Mouse (Mus musculus): ENCODE results near the gene Renbp.

Gene Renbp

DNA sequence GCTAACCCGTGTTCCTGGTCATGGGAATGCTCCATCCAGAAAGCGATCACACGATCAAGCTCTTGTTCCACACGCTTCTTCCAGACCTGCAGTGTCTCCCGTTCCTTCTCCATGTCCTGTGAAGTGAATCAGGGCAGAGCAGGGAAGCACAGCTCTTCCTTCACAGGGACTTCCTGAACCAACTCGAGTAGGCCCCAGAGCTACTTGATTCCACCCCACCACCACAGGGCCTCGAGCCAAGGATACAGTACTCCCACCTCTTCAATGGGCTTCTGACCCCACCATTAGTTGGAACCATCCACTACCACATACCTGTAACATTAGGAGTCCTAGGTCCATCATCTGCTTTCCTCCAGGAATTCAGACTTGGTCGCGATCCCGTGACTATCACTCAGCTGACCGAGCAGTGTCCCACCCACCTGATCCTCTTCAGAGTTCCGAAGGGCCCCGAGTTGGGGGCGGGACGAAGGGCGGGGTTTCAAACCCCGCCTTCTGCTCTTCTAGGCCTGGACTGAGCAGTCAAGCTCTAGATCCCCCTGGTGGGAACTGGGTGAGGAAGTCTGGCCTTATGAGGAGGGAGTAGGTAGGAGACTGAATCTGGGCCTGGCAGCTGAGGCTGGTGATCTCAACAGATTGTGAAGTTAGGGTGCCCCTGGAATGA, at the start of gene Renbp:
Renbp (minus strand) TSS at position 449 of the 661 bp plus-strand sequence.
- DNase-seq, result peak; percentile 85

DNA sequence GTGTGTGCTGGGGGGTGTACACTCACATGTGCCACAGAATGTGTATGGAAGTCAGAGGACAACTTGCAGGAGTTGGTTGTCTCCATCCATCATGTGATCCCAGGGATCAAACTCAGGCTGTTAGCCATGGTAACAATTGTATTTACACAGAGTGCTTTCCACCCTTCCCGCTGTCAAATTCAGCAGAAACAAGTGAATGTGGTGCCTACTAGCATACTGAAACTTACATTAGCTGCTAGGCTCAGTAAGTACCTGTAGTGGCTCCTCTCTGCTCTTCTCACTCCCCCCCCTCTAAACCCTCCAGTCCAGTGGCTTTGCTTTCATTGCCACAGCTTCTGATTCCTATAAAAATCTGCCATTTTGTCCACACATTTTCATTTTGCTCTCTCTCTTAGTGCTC, 47.1 kb upstream of the Renbp start:
- no peak for DNase-seq

DNA sequence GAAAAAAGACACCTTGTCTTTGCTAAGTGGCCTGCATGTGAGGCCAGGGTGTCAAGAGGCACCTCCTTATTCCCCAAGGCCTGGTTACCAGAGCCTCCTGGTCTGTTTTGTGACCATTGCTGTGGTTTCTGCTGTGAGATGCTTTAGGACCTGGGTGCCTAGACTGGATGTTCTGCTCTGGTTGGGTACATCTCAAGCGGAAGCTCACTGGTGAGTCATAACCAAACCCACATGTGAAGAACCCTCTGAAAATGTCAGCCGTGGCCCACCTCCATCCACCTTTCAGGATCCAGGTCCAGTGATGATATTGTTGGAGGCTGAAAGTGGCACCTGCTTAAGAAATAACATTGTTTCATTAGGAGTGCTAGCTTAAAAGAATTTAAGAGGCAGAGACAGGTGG, 45.6 kb upstream of the Renbp start:
- no peak for DNase-seq

DNA sequence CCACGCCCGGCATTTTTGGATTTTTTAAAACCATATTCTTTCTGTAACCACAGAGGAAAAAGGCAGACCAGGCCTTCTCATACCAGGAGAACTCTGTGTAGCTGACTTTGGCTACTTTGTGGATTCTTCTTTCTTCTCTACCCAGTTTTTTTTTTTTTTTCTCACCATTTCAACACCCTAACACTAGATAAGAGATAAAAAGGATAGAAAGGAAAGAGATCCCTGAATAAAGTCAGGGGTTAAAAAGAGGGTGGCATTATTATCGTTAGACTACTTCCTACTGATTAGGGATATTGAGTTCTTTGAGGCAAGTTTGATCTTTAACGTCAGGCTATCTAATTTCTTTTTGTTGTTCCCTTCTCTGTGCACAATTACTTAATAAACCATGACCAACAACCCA, 42.1 kb upstream of the Renbp start:
- no peak for DNase-seq

DNA sequence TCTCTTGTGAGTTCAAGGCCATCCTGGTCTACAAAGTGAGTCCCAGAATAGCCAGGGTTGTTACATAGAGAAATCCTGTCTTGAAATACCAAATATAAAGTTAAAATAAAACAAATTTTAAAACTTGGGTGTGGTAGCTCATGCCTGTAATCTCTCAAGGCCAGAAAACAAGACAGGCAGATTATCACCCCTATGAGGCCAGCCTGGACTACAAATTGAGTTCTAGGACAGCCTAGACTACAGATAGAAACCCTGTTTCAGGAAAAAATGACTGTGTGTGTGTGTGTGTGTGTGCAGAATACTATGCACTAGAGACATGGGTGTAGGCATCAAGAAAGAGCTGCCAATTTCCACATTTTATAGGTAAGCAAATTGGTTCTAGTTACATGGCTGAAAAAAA, 40.1 kb upstream of the Renbp start:
- peak; percentile 51 for DNase-seq

DNA sequence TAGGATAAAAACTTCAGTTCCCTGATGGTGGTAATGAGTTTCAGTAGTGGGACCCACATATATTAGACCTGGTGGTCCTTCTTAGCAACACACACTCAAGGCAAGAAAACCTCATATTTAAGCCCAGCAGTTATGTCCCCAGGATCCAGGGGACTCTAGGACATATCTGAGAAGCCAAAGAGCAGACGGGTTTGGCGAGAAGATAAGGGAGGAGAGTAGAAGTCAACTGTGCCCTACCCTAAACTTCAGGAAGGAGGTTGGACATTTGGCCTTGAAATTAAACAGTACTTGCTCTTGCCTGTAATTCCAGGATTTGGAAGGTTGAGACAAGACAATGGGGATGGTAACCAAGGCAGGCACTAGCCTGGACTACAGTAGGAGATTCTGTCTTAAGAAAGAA, 39.1 kb upstream of the Renbp start:
- peak; percentile 57 for DNase-seq

DNA sequence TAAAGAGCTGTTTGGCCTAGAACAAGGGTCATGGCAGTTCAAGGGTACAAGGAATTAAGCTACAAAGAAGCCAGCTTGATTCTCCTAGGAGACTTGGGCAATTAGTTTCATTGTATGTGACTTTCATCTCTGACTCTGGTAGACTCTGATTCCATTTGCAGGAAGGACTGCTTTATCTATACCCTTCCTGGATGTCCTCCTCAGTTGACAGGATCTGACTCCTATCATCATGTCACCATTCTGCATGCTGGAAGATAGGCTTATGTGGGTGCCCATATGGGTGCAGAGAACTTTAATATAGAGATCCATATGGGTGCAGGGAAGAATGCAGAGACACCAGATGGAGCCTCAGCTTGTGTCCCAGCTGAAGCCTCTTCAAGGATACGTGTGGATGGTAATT, 38.5 kb upstream of the Renbp start:
- no peak for DNase-seq

DNA sequence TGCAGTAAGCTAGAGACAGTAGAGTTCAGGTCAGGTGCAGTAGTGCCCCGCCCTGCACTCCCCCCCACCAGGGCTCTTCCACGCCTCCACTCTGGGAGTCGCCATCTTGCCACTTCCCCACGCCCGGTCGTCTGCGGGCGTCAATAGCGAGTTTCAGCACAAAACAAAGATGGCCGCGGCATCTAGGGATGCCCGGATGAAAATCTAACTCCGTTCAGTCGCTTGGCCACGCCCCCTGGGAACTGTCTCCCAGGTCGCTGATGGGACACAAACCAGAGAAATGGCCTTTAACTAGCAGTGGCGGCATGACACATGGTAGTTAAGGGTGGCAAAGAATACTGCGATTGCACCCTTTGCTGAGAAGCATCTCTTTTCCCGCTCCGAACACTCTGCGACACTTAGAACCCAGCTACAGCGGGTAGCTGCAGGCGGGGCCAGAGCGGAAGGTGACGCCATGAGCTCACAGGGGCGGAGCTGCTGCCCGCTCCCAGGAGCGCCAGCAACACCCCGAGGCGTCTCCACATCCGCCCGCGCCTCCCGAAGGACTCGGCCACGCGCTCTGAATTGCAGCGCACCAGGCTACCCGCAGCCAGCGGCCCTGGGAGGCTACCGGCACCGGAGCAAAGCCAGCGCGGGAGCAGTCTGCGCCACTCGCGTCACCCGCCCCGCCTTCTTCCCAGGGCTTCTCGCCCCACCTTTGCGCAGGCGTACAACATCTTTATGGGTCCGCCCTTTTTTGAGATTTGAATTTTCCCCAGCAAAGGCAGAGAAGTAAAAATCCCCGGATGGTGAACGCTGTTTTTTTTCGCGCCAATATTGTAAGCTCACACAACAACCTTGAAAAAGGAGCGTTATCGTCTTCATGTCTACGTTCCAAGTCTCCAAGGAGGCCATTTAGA, 36.8 kb upstream of the Renbp start:
- peak; percentile 89 for DNase-seq

DNA sequence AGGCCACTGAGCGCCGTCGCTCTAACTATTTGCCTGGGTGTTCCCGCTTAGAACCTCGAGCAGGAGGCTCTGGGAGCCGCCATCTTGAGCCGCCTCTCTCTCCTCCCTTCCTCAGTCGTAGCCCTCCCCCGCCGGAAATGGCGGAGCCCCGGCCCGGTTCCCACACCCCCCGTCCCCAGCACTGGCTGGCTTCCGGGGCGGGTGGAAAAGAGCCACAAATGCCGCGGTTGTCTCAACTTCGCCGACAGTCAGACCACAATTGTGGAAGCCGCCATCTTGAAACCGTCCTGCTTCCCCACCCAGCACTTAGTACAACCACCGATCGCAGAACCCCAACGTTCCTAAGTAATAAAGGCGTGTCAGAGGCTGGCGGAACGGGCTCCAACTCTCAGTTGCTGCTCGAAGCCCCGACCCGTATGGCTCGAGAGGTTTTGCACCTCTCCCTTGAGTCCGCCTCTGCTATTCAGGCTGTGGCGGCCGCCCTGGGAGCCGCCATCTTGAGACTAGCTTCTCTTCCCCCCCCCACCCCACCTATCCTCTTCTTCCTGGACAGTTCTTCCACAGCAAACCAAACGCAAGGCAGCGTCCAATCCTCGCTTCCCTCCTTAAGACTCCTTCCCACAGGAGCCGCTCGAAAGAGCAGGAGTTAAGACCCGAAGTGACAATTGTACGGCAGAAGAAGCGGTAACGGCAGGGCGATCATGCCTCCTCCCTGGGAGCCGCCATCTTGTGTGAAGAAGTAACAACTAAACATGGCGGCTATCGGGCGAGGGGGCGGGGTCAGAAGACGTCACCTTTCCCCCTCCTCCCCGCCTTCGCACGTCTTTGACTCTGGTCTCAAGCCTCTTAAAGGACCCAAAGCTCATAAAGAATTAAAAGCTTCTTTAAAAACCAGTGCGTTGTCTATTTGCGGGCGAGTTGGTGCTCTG, 35.9 kb upstream of the Renbp start, which contains the start of gene Hcfc1:
Hcfc1 (minus strand) TSS at position 110 of the 929 bp plus-strand sequence.
- DNase-seq, result peak; percentile 91

DNA sequence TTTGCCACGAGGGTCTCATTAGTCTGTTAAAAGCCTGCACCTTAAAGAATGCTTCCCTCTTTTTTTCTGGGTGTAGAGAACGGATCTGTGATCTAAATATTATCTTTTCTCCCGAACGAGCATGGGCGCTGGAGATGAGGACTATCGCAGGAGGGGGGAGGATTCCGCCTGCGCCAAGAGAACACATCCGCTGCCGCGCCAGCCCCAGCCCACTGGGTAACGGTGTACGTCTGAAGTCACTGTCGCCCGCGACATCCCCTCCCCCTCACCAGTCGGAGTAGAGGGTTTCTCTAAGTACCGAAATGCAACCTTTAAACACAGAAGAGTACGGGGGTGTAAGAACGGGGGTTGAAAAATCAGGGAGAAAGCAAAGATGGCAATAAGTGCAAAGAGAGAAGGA, 34.7 kb upstream of the Renbp start:
- DNase-seq, result peak; percentile 69

DNA sequence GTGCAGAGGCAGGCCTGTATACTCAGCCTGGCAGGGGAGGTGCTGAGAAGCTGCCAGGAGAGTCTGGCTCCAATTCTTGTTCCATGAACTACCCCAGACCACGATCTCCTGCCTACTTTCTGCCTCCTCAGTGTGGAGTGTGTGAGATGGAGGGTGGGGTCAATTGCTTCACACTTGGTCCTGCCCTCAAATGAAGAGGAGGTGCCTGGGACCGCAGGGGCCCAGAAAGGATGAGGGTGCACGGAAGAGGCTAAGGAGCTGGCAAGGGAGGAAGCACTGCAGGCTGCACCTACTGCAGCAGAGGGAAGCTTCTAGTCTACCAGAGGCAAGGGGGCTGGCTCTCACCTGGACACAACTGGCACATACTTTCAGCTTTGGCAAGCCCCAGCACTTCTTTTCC, 33.7 kb upstream of the Renbp start:
- peak; percentile 67 for DNase-seq

DNA sequence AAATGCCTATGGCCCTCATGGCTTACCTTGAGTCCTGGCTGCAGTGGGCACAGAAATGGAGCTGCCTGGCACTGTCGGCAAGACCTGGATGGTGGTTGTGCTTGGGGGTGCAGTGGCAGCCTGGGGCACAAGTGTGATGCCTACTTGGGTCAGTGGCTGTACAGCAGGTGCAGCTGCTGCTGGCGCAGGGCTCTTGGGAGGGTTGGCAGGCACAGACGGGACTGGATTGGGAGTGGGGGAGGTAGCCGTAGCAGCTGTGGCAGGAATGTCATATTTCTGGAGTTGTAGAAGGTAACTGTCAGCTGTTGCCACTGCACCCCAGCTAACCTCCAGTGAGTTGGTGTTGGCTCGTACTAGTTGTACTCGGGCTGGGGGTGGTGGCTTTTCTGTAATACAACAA, 24.3 kb upstream of the Renbp start:
- DNase-seq, result no peak

DNA sequence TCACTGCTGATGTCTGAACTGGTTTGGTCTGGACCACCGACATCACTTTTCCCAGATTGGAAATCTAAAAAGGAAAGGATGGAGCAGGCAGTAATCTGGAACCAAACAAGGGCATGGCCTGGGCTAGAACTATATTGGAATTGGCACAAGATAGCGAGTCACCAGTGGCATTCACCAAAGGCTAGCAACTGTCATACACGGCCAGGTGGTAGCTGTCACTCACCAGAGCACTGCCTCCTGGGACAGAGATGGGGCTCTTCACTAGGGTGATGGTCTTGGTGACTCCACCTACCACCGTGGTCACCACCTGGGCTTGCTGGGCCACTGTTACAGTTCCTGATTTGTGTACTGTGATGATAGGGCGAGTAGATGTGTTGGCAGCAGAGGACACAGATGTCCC, 22.0 kb upstream of the Renbp start:
- DNase-seq, result no peak

DNA sequence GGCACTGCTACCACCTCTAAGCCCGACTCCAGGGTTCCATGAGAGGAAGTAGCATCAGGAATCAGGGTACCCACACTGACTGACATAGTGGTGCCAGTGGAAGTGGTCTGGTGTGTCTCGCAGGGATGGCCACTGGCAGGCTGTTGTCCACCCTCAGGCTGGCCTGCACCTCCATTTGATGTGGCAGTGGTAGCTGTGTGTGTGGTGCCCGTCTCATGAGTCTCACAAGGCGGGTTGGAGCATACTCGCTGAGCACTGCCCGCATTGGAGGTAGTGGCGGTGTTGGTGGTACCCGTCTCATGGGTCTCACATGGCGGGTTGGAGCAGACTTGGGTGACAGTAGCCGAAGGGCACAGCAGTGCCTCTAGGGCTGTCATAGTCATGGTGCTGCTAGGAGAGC, 18.7 kb upstream of the Renbp start:
- DNase-seq, result no peak

DNA sequence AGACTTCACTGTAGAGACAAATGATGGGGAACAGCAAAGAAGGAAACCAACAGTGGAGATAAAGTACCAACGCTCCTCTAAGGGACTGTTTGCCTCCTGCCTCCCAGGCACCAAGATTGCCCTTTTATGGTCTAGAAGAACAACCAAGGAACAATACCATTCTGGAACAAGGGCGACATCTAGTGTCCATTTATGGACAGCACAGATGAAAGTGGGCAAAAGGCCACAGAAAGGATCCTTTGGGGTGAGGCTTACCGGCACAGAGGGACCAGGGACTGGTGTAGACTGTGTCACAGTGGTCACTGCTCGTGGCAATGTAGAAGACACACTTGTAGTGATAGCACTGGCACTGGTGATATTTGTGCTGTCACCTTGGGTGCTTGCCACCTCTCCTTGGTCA, 18.0 kb upstream of the Renbp start:
- DNase-seq, result peak; percentile 52

DNA sequence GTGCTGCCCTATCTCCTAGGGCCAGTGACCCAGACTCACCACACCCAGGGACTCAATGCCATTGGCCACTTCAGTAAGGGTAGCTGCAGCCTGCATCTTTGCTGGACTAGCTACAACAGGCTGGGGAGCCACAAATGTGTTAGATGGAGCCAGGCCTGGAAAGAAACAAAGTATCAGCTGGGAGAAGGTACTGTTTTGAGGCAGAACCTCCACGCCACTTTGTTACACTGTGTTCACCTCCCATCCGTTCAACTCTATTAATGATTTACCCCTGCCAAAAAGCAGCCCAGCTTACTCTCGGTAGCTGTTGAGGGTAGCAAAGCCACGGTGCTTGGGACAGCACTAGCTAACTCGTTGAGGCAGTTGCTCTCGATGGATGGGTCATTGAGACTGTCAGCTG, 16.2 kb upstream of the Renbp start:
- DNase-seq, result no peak

DNA sequence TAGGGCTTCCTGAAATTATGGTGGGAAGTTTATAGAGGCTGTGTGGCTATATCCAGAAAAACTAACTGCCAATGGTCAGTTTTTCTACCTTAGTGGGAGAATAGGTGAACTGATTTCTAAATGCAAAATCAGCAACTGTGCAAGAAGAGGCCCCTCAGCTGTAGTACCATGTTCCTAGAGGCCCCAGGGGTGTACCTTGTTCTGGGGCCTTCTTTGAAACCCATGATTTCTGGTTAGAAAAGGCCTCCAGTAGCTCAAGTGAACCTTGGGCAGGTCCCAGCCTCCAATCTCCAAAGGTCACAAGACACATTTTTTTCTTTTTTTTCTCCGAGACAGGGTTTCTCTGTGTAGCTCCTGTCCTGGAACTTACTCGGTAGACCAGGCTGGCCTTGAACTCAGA, 11.6 kb upstream of the Renbp start:
- DNase-seq, result no peak

DNA sequence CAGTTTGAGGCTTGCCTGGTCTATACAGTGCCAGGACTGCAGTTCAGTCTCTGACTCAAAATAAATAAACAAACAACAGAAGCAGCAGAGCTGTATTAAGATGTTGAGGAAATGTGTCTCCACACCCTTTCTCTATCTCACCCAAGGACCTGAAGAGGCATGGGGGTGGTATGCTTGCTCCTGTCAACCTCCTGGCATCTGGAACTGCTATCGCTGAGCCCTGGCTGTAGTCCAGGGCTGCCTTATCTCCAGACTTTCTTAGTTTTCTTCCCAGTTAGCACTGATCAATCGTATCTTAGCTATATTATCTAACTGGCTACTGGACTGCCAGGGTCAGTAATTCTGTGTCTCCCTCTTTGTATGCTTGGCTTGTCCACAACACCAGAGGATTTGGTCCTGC, 11.2 kb upstream of the Renbp start:
- no peak for DNase-seq

DNA sequence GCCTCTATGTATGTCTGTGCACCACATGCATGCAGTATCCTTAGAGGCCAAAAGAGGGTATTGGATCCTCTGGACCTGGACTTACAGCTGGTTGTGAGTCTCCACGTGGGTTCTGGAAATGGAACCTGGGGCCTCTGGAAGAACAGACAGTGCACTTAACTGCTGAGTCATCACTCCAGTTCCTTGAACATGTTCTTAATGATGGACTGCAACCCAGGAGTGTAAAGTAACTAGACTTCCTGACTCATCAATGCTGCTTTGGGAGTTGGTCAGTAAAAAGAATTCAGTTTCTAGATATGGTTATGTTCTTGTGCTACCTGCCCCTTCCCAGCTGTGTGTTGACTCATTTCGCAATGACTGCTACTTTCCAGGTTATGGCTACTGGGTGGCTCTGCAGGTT, 1.2 kb upstream of the Renbp start:
- no peak for DNase-seq

DNA sequence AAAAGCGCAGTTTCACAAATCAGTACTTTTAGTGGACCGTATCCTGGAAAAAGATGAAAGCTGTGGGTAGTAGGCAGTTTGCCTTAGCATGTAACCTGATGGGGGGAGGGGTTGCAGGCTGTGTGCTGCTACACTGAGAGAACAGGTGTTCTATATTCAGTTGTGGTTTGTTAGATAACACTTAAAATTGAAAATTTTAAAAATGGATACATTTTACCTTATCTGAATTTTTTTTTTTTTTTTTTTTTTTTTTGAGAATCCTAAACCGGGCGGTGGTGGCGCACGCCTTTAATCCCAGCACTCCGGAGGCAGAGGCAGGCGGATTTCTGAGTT, 8.1 kb downstream of the Renbp start:
- peak; percentile 22 for DNase-seq

DNA sequence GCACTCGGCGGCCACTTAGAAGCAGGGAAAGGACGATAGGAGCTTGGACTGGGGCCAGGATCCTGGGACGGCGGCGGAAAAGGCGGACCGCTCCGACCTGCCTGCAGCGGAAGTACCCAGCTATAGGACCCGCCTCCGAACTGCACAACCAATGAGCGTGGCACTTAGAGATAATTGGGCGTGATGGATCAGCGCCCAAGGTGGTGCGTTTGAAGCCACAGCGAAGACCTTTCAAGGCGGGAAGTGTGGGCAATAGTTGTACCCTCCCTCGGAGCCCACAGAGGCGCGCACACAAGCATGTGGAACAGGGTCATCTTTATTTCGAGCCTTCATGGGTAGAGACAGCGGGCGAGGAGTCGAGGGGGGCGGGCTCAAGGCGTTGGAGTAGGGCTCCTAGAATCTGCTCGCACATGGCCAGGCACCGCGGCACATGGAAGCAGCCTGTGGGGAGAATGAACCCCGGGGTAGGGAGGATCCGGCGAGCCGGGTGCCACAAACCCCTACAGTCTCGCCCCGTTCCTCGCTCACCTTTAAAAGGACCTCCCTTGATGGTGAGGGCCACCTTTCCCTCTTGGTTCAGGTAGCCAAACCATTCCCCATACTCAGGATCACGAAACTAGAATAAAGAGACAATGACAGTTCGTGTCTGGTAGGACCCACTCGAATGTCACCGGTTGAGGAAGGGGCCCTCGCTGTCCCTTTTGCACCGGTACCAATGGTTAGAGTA, 8.7 kb downstream of the Renbp start, which contains the start of the genes Arhgap4 and Naa10:
Arhgap4 (minus strand) TSS at position 48 of the 727 bp plus-strand sequence.
Naa10 (minus strand) TSS at position 122 of the 727 bp plus-strand sequence.
- peak; percentile 89 for DNase-seq

DNA sequence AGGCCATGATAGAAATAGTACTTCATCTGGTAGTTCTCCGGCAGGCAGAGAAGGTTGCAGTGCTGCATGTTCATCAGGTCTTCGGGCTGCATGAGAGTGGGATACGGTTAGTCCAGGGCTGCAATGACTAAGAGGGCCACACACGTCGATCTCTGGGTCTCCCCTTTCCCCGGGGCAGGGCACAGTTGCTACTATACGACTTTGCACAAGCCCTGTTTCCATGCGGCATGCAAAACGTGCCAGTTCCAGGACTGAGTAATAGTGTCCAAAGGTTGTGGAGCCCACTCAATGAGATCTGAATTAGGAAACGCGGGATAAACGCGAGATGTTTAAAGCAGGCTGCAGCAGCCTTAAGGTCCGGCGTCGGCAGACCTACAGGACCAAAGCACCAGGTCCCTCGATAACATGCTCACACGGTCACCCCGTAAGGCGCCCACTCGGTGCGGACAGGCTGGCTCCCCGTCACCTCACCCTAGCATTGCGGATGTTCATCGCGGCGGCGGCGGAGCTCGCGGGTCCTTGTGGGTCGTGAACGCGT, 9.3 kb downstream of the Renbp start:
- DNase-seq, result no peak
